Comparison of ENCODE assay signal across 8 mouse cellular contexts in the genomic region with DNA sequence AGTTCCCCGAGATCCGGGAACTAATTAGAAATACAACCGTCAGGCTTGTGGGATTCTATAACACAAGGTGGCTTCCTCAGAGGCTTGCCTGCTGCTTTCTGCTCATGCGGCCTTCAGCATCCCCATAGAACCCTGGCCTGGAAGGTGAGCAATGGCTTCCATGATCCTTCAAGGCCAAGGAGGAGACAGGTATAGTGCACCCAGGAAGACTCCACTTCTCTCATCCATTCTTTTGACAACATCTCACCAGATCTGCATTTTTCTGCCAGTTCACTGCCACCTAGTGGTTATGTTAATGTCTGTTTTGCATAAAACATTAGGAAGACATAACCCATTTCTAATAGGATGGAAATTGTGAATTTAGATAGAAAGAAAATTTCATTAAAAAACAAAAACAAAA.
A peak's percentile ranks its signal among the peaks of the same experiment; 100 is the strongest.
DNase-seq lines count a peak whose midpoint lies in the region; ATAC-seq and TF ChIP-seq lines count a peak whose summit lies in the region.
"Had no signal": no experiment of that assay in that cellular context is flagged by ENCODE, and none has a peak within 500 bp of the region (broad histone marks: within the 10 kb centered on the region; RNA-seq: fewer than 3 reads in every experiment).

No protein-coding gene starts in this region.

- no peaks in the 10 kb centered on the region for H3K4me1 ChIP-seq in kidney, embryonic 14.5 days (ENCODE audit: control insufficient read depth, insufficient read depth, low read length)
- H3K4me1 ChIP-seq in lung, embryonic 14.5 days (ENCODE audit: insufficient read depth): peaks cover 17% of the 10 kb centered on the region
- H3K4me1 ChIP-seq: megakaryocyte, embryonic 14.5 days had no signal

- no peak overlapping the region for H3K4me2 ChIP-seq in kidney, embryonic 14.5 days (replicated peaks; ENCODE audit: low read depth, low read length)
- no peak overlapping the region for H3K4me2 ChIP-seq in lung, embryonic 14.5 days

- no peak overlapping the region for H3K4me3 ChIP-seq in kidney, embryonic 14.5 days (ENCODE audit: low read length)
- H3K4me3 ChIP-seq in lung, embryonic 14.5 days (ENCODE audit: low read depth, low read length): no peak overlapping the region
- H3K4me3 ChIP-seq: megakaryocyte, embryonic 14.5 days had no signal

- no peak overlapping the region for H3K27ac ChIP-seq in kidney, embryonic 14.5 days (ENCODE audit: low read depth, low read length)
- peak overlapping the region; percentile 81; the same call in 1 of the 2 replicates for H3K27ac ChIP-seq in lung, embryonic 14.5 days (ENCODE audit: low read depth)

- no peak overlapping the region for H3K9ac ChIP-seq in kidney, embryonic 14.5 days (ENCODE audit: low read depth, low read length)
- H3K9ac ChIP-seq in lung, embryonic 14.5 days: no peak overlapping the region

- in situ Hi-C loops in Patski (cut with MboI; ENCODE audit: low pct_unique_long_range_greater_than_20kb): loop anchor here (5.0 kb wide), 2 partner anchors 249 to 294 kb away; no protein-coding TSS in a partner anchor

- POLR2A ChIA-PET in Patski (lab: Charles Lee): no interaction called here

- no peaks in the 10 kb centered on the region for H3K36me3 ChIP-seq in kidney, embryonic 14.5 days (ENCODE audit: control insufficient read depth, insufficient read depth, low read length)
- H3K36me3 ChIP-seq in lung, embryonic 14.5 days (ENCODE audit: insufficient read depth): no peaks in the 10 kb centered on the region

- CTCF ChIA-PET in Patski (lab: Charles Lee): interaction anchor here (0.8 to 3.3 kb wide), 7 partner anchors 11 to 298 kb away, joined by 3 to 23 read pairs (median 4); no protein-coding TSS in a partner anchor

- ATAC-seq in kidney, embryonic 14.5 days (ENCODE audit: low FRiP score, low TSS enrichment): 0 out of 2 replicates have a peak, but pooled peaks have one; percentile 52
- ATAC-seq in Patski: peak; percentile 41
- no peak for ATAC-seq in lung, embryonic 14.5 days (ENCODE audit: insufficient read depth)

- DNase-seq in kidney, postnatal 25 days: no peak
- no peak for DNase-seq in Patski (ENCODE audit: low read depth, low spot score)
- peak; percentile 33 for DNase-seq in embryo, embryonic 9.5 days (ENCODE audit: extremely low spot score)
- peak; percentile 89 for DNase-seq in lung, embryonic 14.5 days
- DNase-seq in T-cell, adult 2 months (ENCODE audit: low spot score): no peak
- DNase-seq in gastrocnemius, adult 8-10 months (ENCODE audit: low spot score in 2 of 2): no peak

- 77% methylated on average over 4 of the region's 4 CpGs for WGBS in kidney, embryonic 14.5 days
- 50% methylated on average over 4 of the region's 4 CpGs for WGBS in lung, embryonic 14.5 days

- peak; percentile 64 for TF ChIP-seq CTCF in Patski (IDR thresholded peaks at IDR 0.05)
- peak; percentile 79 for TF ChIP-seq CTCF in lung, embryonic 14.5 days (IDR thresholded peaks at IDR 0.05; ENCODE audit: low read depth)

- H3K27me3 ChIP-seq in kidney, embryonic 14.5 days (ENCODE audit: control insufficient read depth, insufficient read depth, low read length): no peaks in the 10 kb centered on the region
- H3K27me3 ChIP-seq in Patski: no peaks in the 10 kb centered on the region
- H3K27me3 ChIP-seq in lung, embryonic 14.5 days (ENCODE audit: insufficient read depth, low read length): no peaks in the 10 kb centered on the region
- H3K27me3 ChIP-seq: megakaryocyte, embryonic 14.5 days had no signal

- no peaks in the 10 kb centered on the region for H3K9me3 ChIP-seq in kidney, embryonic 14.5 days (ENCODE audit: control insufficient read depth, low read length)
- H3K9me3 ChIP-seq in lung, embryonic 14.5 days (ENCODE audit: low read depth, low read length): no peaks in the 10 kb centered on the region
- H3K9me3 ChIP-seq: megakaryocyte, embryonic 14.5 days had no signal

Comparison
In these comparisons a context has a peak if more than half of its experiments do, and no peak if none do; other contexts are left out.
1. DNase-seq: peak in embryo, embryonic 9.5 days (single experiment) and lung, embryonic 14.5 days (single experiment); none in kidney, postnatal 25 days (0 of 2), Patski (single experiment), T-cell, adult 2 months (single experiment) and gastrocnemius, adult 8-10 months (0 of 2).